Mouse (Mus musculus) MEL-GATA-1-ER (cell line): ENCODE results near the gene Abat.
A peak's percentile ranks its signal among the peaks of the same experiment; 100 is the strongest.
"Not testable (repeated sequence)": the region's sequence is repeated elsewhere in the genome, so short reads cannot be mapped to it uniquely, and the experiment has no call there.

Experiments used
- DNase-seq: peaks from one replicate; pipeline ENCODE4 v3.0.0-alpha.2; 2012; ENCODE audit warnings: low read depth; ENCODE audit errors: extremely low read depth

Gene Abat

DNA sequence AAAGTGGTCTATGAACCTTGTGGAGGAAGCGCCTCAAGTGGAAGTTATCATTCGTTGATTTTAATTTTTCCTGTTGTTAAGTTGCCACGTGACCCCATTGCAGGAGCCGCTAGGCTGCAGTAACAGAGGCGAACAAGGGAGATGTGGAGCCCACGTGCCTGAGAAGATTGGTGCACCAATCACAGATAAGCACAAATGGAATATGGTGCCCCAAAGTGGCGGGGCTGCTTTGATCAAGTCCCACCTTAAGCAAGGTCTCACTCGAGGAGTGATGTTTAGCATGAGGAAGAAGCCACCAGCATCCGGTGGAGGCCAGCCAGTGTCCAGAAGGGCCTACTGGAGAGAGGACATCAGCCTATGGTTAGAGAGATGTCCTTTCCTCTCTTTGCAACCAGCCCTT lies 19.2 kb downstream of the Abat start:
- no peak for DNase-seq

DNA sequence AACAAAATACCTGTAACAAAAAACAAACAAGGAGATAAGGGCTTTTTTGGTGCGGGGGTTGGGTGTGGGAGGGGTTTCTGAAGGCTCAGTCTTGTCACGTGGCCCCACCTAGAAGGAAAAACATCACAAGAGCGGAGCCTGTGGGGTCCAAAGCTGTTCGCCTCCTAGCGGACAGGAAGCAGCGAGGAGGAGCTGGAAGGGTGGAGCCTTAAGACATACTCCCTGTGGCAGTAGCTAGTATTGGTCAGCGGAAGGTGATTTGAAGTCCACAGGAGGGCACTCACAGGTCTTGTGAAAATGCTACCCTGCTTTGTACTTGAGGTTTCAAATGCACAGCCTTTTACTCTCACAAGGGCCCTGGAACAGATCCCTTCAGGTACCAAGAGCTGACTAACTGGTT lies 19.7 kb downstream of the Abat start:
- DNase-seq = no peak

GRCm38 (mm10) chr16:8533477-8533876 lies 20.2 kb downstream of the Abat start:
- no peak for DNase-seq

GRCm38 (mm10) chr16:8534466-8535200 lies 21.4 kb downstream of the Abat start:
- DNase-seq = no peak

DNA sequence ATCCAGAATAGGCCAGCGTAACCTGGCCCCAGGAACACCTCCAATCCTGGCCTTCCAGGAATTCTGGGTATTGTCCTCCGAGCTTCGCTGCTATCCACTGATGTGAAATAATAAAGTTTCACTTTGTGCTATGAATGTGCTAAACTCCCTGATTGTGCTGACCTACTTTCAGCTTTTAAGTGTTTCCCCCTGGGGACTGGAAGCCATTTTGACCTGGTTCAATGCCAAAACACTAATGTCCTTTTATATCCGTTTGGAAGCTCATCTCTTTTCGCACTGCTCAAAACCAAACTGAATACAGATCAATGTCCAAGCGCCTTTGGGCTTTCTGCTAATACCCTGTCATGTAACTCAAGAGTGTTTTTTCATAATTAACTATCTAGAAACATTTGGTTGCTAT lies 22.2 kb downstream of the Abat start:
- DNase-seq = no peak

DNA sequence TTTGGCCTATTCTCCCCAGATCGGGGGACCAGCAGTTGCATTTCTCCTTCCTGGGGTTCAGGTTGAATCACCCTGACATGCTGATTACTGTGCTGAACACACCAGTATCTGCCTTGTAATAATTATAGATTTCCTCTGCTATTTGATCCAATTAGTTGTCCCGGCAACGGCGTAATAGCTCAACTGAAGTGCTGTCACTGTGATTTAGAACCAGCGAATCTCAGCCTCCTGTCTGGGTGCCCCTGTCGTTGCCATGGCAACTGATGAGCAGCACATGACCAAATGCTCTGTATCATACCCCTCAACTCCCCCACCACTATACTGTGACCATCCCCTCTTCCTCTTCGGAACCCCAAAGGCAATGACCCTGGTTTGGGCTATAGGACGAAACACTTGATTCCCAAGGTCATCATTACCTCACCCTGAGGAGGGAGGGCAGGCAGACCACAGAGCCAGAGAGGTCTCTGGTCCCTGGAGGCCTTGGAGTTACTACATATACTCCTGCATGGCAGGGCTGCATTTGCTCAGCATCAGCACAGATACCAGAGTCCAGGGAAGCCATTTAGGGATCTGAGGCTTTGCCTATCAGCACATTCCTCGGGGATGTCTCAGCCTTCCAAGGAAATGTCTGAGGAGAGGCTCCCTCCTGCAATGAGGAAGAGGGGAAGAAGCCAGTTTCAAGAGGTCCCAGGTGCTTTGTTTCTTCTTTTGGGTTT lies 26.1 kb downstream of the Abat start:
- no peak for DNase-seq

DNA sequence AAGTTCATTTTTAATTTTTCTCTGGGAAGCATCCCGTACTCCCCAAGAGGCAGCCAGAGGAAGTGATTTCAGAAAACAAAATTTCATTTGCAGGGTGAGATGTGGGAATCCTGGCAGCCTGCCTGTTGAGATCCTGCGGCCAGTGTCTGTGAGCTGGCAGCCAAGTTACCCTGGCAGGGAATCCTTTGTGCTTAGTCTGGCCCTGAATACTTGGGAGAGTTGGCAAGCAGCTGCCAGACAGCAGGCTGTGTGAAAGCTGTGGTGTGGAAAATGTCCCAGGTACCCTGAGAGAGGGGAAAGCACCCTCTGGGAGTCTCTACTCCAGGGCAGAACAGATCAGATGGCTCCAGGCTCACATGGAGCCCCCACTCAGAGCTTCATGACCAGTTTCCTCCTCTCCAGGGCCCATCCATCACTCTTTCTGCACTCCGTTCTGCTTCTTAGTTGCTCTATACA lies 27.7 kb downstream of the Abat start:
- no peak for DNase-seq

DNA sequence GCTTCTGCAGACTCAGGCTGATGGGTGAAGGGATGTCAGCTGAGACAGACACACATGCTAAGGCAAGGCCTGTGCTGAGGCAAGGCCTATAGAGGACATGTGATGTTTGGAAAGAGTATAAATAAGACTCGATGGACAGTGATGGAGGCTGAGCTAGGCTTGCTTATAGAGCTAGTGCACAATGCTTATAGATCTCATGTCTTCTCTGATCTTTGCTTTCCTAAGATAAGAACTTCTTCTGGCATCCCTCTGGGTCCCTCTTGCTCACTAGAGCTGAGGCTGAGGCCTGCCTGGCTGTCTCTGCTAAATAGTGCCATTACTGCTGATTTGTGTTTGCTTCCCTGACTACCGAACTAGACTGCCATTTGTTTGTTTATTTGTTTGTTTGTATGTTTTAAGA lies 34.6 kb downstream of the Abat start:
- no peak for DNase-seq

GRCm38 (mm10) chr16:8549506-8549905 lies 36.3 kb downstream of the Abat start:
- peak; percentile 56 for DNase-seq

DNA sequence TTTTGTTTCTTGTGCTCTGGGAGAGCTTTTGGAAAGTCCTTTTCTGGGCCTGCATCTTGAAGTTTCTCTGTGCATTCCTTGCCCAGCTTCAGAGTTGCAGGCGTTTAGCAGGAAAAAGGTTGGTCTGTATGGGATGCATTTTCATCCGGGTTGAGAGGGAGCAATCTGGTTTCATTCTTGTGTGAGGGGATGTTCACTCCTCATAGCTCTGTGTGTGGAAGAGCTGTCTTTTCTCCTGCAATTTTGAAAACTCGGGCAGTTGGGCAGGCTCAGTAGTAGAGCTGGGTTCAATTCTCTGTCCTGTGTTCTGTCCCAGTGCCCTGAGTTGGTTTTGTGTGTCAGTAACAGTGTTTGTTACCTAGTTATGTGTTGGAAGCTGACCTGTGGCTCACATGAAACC lies 41.1 kb downstream of the Abat start:
- DNase-seq = no peak

GRCm38 (mm10) chr16:8554751-8555150 lies 41.5 kb downstream of the Abat start:
- not testable (repeated sequence) for DNase-seq

DNA sequence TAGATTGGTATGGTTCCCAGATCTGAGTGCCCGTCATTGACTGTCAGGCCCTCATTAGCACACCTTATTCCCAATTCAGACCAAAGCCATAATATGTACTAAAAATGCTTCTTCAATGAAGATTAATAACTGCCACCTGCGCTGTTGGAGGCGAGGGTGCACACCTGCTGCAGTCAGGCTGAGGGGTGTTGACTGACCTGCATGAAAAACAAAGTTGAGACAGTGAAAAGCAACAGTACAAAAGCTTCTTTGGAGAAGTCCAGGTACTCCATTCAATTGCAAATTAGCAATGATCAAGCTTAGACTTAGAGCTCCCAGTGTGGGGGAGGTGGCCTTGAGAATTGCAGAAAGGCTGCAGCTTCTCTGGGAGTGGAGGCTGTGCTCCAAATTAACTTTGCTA lies 42.1 kb downstream of the Abat start:
- not testable (repeated sequence) for DNase-seq

GRCm38 (mm10) chr16:8560079-8560478 lies 46.9 kb downstream of the Abat start:
- no peak for DNase-seq

DNA sequence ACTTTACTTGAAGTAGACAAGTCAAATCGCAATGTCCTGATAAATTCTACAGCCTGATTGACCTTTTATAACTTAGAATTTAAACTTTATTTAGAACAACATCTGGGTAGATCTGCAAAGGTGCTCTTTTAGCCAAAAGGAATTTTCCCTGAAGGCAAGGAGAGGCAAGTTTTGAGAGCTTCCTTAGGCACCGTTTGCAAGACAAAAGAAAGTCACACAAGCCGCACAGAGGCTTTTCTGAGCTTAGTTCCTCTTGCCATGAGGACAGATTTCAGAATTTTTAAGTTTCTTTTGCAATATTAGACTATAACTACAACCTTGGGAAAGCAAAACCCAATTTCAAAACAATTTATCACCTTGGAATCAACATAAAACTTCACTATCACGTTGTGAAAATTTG lies 47.9 kb downstream of the Abat start:
- not testable (repeated sequence) for DNase-seq

DNA sequence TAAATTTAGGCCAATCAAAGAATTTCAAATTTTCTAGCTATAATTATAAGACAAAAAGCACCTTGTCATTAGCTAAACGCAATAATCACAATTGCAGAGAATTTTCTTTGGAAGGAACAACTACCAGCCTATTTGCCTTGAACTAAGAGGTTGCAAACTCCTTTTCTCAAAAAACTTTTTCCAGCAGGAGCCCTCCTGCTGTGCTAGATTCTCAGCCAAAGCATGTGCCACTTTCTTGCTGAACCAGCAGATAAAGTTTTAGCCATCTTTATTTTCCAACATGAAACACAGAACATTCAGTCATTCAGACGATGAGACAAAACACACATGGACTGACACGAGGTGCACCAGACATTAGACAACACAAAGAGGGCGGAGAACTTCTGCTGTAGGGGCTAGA lies 48.6 kb downstream of the Abat start:
- not testable (repeated sequence) for DNase-seq

DNA sequence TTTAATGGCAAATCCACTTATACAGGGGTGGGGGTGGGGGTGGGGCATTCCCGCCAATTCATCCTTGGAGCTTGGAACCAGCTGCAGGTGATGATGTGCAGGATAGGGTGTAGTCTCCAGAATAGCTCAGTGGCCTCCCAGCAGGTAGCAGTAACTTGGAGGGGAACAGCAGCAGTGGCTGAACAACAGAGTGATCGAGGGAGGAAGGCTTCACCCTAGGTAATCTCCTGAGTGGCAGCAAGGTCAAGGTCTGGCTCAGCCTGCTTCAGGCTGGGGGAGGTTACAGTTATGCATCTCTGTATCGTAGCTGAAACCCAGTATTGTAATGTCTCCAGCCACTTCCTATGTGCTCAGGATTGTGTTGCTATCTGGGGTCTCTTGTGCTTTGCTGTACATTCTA lies 49.6 kb downstream of the Abat start:
- DNase-seq = not testable (repeated sequence)

- no peak for DNase-seq
Observed at GRCm38 (mm10) chr16:8564836-8565235, 51.6 kb downstream of the Abat start.

GRCm38 (mm10) chr16:8565539-8565938 lies 52.3 kb downstream of the Abat start:
- no peak for DNase-seq

DNA sequence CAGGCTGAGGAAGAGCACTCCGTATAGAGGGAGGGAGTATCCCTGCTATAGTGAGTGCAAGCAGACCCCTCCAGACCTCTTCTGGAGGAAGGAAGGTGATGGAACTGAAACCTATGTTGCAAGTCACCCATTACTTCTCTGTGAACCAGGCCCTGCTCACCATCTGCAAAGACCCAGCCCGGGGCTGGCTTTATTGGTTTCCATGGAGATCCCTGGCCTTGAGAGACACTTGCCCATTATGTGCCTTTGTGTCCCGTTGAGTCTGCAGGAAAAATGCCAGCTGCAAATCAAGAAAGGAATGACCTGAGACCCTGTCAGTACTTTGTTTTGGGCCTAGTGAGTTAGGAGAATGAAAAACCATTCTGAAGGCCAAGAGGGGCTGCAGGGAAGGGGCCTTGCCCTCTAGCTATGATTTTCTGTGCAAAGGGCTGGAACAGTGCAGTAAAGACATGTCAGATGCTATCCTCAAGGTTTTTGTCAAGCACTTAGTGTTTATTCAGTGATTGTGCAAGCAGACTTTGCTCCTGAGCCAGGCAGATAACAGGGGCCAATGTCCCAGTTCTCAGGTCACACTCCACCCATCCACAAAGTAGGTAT lies 53.0 kb downstream of the Abat start:
- no peak for DNase-seq

DNA sequence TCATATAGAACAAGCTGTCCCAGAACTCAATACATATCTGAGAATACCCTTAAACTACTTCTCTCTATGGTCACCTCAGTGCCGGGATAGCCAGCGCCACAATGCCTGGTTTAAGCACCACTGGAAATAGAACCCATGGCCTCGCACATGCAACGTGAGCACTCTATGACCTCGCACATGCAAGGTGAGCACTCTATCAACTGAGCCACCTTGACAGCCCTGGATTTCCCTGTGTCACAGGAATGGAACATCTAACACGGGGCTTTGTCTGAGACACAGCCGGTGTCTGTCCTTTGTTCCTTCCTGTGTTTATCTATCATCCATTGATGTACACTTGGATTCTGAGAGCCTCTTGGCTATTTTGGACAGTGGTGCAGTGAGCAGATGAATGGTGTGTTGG lies 55.7 kb downstream of the Abat start:
- no peak for DNase-seq

DNA sequence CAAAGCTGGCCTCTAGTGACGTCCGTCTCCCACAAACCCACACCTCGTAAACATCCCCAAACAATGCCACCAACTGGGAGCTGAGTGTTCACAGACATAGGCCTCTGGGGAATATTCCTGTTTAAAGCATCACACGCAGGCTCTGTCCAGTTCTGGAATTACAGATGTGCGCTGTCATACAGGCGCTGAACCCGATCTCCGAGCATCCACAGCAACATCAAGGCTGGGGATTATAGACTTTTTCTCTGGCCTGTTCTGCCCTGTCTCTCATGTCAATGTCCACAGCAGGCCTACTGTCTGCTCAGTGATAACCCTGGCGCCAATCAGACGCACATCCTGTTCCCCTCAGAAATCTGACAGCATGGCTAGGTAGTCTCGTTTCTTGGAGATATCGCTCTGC lies 57.1 kb downstream of the Abat start:
- no peak for DNase-seq

DNA sequence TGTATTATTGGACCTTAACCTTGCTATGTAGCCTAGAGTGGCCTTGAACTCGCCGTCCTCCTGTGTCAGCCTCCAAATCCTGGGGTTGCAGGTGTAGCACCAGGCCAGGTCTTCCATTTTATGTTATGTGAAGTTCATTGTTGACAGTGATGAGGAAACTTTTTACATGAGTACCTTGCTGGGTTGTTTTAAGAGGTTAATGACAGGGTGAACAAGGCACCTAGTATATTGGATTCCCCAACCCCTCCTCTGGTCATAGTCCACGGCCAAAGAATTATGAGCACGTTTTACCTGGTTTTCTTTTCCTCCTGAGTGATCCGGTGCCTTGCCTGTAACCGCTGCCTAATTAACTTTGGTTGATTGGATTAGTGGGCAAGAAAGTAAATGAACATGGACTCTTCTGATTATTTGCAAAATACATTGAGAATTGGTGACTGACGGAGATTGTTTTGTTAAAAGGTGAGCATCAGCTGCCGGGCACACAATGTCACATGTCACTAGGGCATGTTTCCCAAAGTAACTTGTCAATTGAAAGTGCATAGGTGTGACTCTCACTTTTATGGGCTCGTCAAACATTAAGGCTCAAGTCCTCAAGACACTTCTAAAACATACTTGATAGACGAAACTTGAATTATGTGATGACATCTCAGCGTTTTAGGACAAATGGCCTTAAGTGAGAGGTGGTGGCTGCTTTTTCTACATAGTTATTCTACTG lies 57.8 kb downstream of the Abat start:
- no peak for DNase-seq
